Comparison of ENCODE assay signal across 28 mouse cellular contexts in genomic region chr9:44644186-44644585, GRCm38 (mm10). TPM values are rescaled to one million over a fixed set of nuclear protein-coding genes. Genes with fewer than 3 reads are reported as not detected.
DNase-seq lines count a peak whose midpoint lies in the region; ATAC-seq and TF ChIP-seq lines count a peak whose summit lies in the region.
"Had no signal": no experiment of that assay in that cellular context is flagged by ENCODE, and none has a peak within 500 bp of the region (broad histone marks: within the 10 kb centered on the region; RNA-seq: fewer than 3 reads in every experiment).

No protein-coding gene starts in this region.

- WGBS in forebrain, embryonic 10.5 days: 80% methylated on average over 2 of the region's 2 CpGs
- 90% methylated on average over 2 of the region's 2 CpGs for WGBS in forebrain, embryonic 12.5 days
- WGBS in heart, embryonic 12.5 days: 78% methylated on average over 2 of the region's 2 CpGs
- 83% methylated on average over 2 of the region's 2 CpGs for WGBS in heart, embryonic 10.5 days
- 80% methylated on average over 2 of the region's 2 CpGs for whole genome bisulfite sequencing in midbrain, embryonic 11.5 days
- WGBS in midbrain, postnatal 0 days: 93% methylated on average over 2 of the region's 2 CpGs

- H3K4me2 ChIP-seq in forebrain, embryonic 12.5 days: no peak overlapping the region
- no peak overlapping the region for H3K4me2 ChIP-seq in heart, embryonic 12.5 days
- H3K4me2 ChIP-seq in midbrain, embryonic 11.5 days: no peak overlapping the region
- no peak overlapping the region for H3K4me2 ChIP-seq in midbrain, postnatal 0 days (ENCODE audit: low read depth, low read length, poor library complexity, severe bottlenecking)

- H3K9me3 ChIP-seq in forebrain, embryonic 10.5 days: no peaks in the 10 kb centered on the region; the same call in 1 of the 2 replicates
- H3K9me3 ChIP-seq in forebrain, embryonic 12.5 days: no peaks in the 10 kb centered on the region
- H3K9me3 ChIP-seq in heart, embryonic 12.5 days (replicated peaks): no peaks in the 10 kb centered on the region
- no peaks in the 10 kb centered on the region for H3K9me3 ChIP-seq in heart, embryonic 10.5 days
- H3K9me3 ChIP-seq in midbrain, embryonic 11.5 days (ENCODE audit: control insufficient read depth, low read length): no peaks in the 10 kb centered on the region
- H3K9me3 ChIP-seq in midbrain, postnatal 0 days (ENCODE audit: low read length): no peaks in the 10 kb centered on the region
- H3K9me3 ChIP-seq: G1E had no signal

- no peak overlapping the region for H3K4me3 ChIP-seq in forebrain, embryonic 10.5 days
- H3K4me3 ChIP-seq in forebrain, embryonic 12.5 days (replicated peaks): no peak overlapping the region
- no peak overlapping the region for H3K4me3 ChIP-seq in heart, embryonic 12.5 days
- no peak overlapping the region for H3K4me3 ChIP-seq in heart, embryonic 10.5 days
- H3K4me3 ChIP-seq in midbrain, embryonic 11.5 days (ENCODE audit: low read depth, low read length): no peak overlapping the region
- H3K4me3 ChIP-seq in midbrain, postnatal 0 days (ENCODE audit: low read depth, low read length): no peak overlapping the region

- DNase-seq in forebrain, embryonic 10.5 days (ENCODE audit: extremely low spot score, low spot score): peak; percentile 6
- DNase-seq in heart, adult 11 months: peak; percentile 70
- DNase-seq in heart, embryonic 10.5 days (ENCODE audit: low spot score): peak; percentile 11
- DNase-seq in heart, adult 18-20 months: no peak
- DNase-seq in midbrain, embryonic 11.5 days (ENCODE audit: low spot score, missing footprints): peak; percentile 83
- no peak for DNase-seq in midbrain, postnatal 0 days (ENCODE audit: low spot score)
- DNase-seq: adrenal gland, adult 2 months; adrenal gland, adult 8-10 months; adrenal gland, postnatal 10 days; adrenal gland, postnatal 14 days; adrenal gland, postnatal 25 days; adrenal gland, postnatal 36 days; B cell, adult 2 months; cerebellum, adult 11 months; cerebellum, adult 11-12 months had no signal

- no peak for TF ChIP-seq CTCF in midbrain, postnatal 0 days (IDR thresholded peaks at IDR 0.05)

- peaks cover 23% of the 10 kb centered on the region for H3K36me3 ChIP-seq in forebrain, embryonic 10.5 days (replicated peaks)
- peaks cover 9% of the 10 kb centered on the region for H3K36me3 ChIP-seq in forebrain, embryonic 12.5 days (replicated peaks)
- H3K36me3 ChIP-seq in heart, embryonic 12.5 days: 0 out of 2 replicates have a peak, but pooled peaks cover 5% of the 10 kb centered on the region
- H3K36me3 ChIP-seq in heart, embryonic 10.5 days: peaks cover 9% of the 10 kb centered on the region; the same call in 1 of the 2 replicates
- no peaks in the 10 kb centered on the region for H3K36me3 ChIP-seq in midbrain, embryonic 11.5 days (ENCODE audit: control insufficient read depth, insufficient read depth, low read length)
- H3K36me3 ChIP-seq in midbrain, postnatal 0 days (ENCODE audit: insufficient read depth, low read length): no peaks in the 10 kb centered on the region

- H3K4me1 ChIP-seq in forebrain, embryonic 10.5 days: no peaks in the 10 kb centered on the region; the same call in 1 of the 2 replicates
- H3K4me1 ChIP-seq in forebrain, embryonic 12.5 days: no peaks in the 10 kb centered on the region
- peaks cover 9% of the 10 kb centered on the region; the same call in 1 of the 2 replicates for H3K4me1 ChIP-seq in heart, embryonic 12.5 days (replicated peaks)
- H3K4me1 ChIP-seq in heart, embryonic 10.5 days: peaks cover 6% of the 10 kb centered on the region
- no peaks in the 10 kb centered on the region for H3K4me1 ChIP-seq in midbrain, embryonic 11.5 days (ENCODE audit: control insufficient read depth, insufficient read depth, low read length)
- no peaks in the 10 kb centered on the region for H3K4me1 ChIP-seq in midbrain, postnatal 0 days (ENCODE audit: insufficient read depth, low read length)

- no peak overlapping the region for H3K27ac ChIP-seq in forebrain, embryonic 10.5 days
- H3K27ac ChIP-seq in forebrain, embryonic 12.5 days: no peak overlapping the region
- H3K27ac ChIP-seq in heart, embryonic 12.5 days (ENCODE audit: poor library complexity, severe bottlenecking): no peak overlapping the region
- no peak overlapping the region for H3K27ac ChIP-seq in heart, embryonic 10.5 days
- H3K27ac ChIP-seq in midbrain, embryonic 11.5 days (ENCODE audit: low read depth, low read length): no peak overlapping the region
- H3K27ac ChIP-seq in midbrain, postnatal 0 days (ENCODE audit: low read depth, low read length): no peak overlapping the region

- H3K27me3 ChIP-seq in forebrain, embryonic 10.5 days (ENCODE audit: poor library complexity, severe bottlenecking): no peaks in the 10 kb centered on the region
- H3K27me3 ChIP-seq in forebrain, embryonic 12.5 days: no peaks in the 10 kb centered on the region
- H3K27me3 ChIP-seq in heart, embryonic 12.5 days (replicated peaks): no peaks in the 10 kb centered on the region
- peaks cover 4% of the 10 kb centered on the region; the same call in 1 of the 2 replicates for H3K27me3 ChIP-seq in heart, embryonic 10.5 days (ENCODE audit: insufficient read depth, poor library complexity, severe bottlenecking)
- H3K27me3 ChIP-seq in midbrain, embryonic 11.5 days (ENCODE audit: control insufficient read depth, insufficient read depth, low read length): no peaks in the 10 kb centered on the region
- no peaks in the 10 kb centered on the region for H3K27me3 ChIP-seq in midbrain, postnatal 0 days (ENCODE audit: insufficient read depth, low read length)
- H3K27me3 ChIP-seq: Patski had no signal

- no peak overlapping the region for H3K9ac ChIP-seq in forebrain, embryonic 12.5 days
- no peak overlapping the region for H3K9ac ChIP-seq in heart, embryonic 12.5 days
- H3K9ac ChIP-seq in midbrain, embryonic 11.5 days (ENCODE audit: low read length): no peak overlapping the region
- no peak overlapping the region for H3K9ac ChIP-seq in midbrain, postnatal 0 days (replicated peaks; ENCODE audit: low read length, poor library complexity, severe bottlenecking)

- no peak for ATAC-seq in forebrain, embryonic 12.5 days (ENCODE audit: low FRiP score)
- no peak for ATAC-seq in heart, embryonic 12.5 days (ENCODE audit: insufficient number of reproducible peaks, low FRiP score)
- ATAC-seq in midbrain, embryonic 11.5 days (ENCODE audit: low FRiP score): no peak
- no peak for ATAC-seq in midbrain, postnatal 0 days (ENCODE audit: low FRiP score)
- ATAC-seq: activated CD4-positive, CD25-positive, alpha-beta regulatory T cell, adult 4 months; CD4-positive, CD25-positive, alpha-beta regulatory T cell, adult 4 months; Patski had no signal

RNA-seq across cellular contexts. Expression of gene Treh, which starts 28.8 kb away (rescaled TPM):
- not detected in 2 replicates for polyA plus RNA-seq in forebrain, embryonic 10.5 days (2016; fragmentation: Nextera tagmentation; extraction: Ambion mirVana)
- not detected in 2 replicates for polyA plus RNA-seq in forebrain, embryonic 12.5 days (2016; fragmentation: Nextera tagmentation; extraction: Ambion mirVana)
- not detected in 2 replicates for polyA plus RNA-seq in heart, embryonic 12.5 days (2016; fragmentation: Nextera tagmentation; extraction: Ambion mirVana)
- not detected in 2 replicates for polyA plus RNA-seq in heart, embryonic 10.5 days (2016; fragmentation: Nextera tagmentation; extraction: Ambion mirVana)
- not detected for total RNA-seq in heart, adult 18-20 months (2021)
- polyA plus RNA-seq in midbrain, embryonic 11.5 days (2014; fragmentation: Nextera tagmentation; extraction: Ambion mirVana): not detected in 2 replicates
- total RNA-seq in midbrain, postnatal 0 days (2014; rRNA removed): not detected in 2 replicates
- polyA plus RNA-seq in midbrain, postnatal 0 days (2015; fragmentation: Nextera tagmentation; extraction: Ambion mirVana): not detected in 2 replicates
- total RNA-seq: adrenal gland, adult 18-20 months; adrenal gland, adult 2 months; adrenal gland, adult 8-10 months; adrenal gland, postnatal 10 days; adrenal gland, postnatal 14 days; adrenal gland, postnatal 25 days; adrenal gland, postnatal 36 days; adrenal gland, postnatal 4 days; CH12.LX; ES-E14; G1E; MEL had no signal
- polyA plus RNA-seq: activated CD4-positive, CD25-positive, alpha-beta regulatory T cell, adult 4 months; adrenal gland, adult 2 months; brain, embryonic 14.5 days; C2C12; CD4-positive, CD25-positive, alpha-beta regulatory T cell, adult 4 months; G1E; Patski had no signal

RNA-seq across cellular contexts. Expression of gene Ddx6, which starts 39.5 kb away (rescaled TPM):
- 20.3 and 21.0 TPM in 2 replicates for polyA plus RNA-seq in forebrain, embryonic 10.5 days (2016; fragmentation: Nextera tagmentation; extraction: Ambion mirVana)
- polyA plus RNA-seq in forebrain, embryonic 12.5 days (2016; fragmentation: Nextera tagmentation; extraction: Ambion mirVana): 22.8 and 24.4 TPM in 2 replicates
- polyA plus RNA-seq in heart, embryonic 12.5 days (2016; fragmentation: Nextera tagmentation; extraction: Ambion mirVana): 12.4 and 13.5 TPM in 2 replicates
- polyA plus RNA-seq in heart, embryonic 10.5 days (2016; fragmentation: Nextera tagmentation; extraction: Ambion mirVana): 12.6 and 12.7 TPM in 2 replicates
- 10 to 100 TPM; 89.2 to 90.7 TPM for total RNA-seq in heart, adult 18-20 months (2021)
- 11.9 and 13.8 TPM in 2 replicates for polyA plus RNA-seq in midbrain, embryonic 11.5 days (2014; fragmentation: Nextera tagmentation; extraction: Ambion mirVana)
- 68.6 and 87.2 TPM in 2 replicates for total RNA-seq in midbrain, postnatal 0 days (2014; rRNA removed)
- polyA plus RNA-seq in midbrain, postnatal 0 days (2015; fragmentation: Nextera tagmentation; extraction: Ambion mirVana): 14.8 and 19.9 TPM in 2 replicates

Comparison
In these comparisons a context has a peak if more than half of its experiments do, and no peak if none do; other contexts are left out.
1. DNase-seq: peak in forebrain, embryonic 10.5 days (single experiment), heart, adult 11 months (single experiment), heart, embryonic 10.5 days (single experiment) and midbrain, embryonic 11.5 days (single experiment); none in heart, adult 18-20 months (0 of 2) and midbrain, postnatal 0 days (single experiment).